Mouse (Mus musculus): Measurements from ENCODE around the gene Olfr1510.
"Not testable (repeated sequence)": the region's sequence is repeated elsewhere in the genome, so short reads cannot be mapped to it uniquely, and the experiment has no call there.

Olfr1510 gene

GRCm38 (mm10) chr14:52414273-52414672, at the start of gene Olfr1510:
Olfr1510 (minus strand) TSS chr14:52414373.
- no peak for DNase-seq (ENCODE audit: extremely low read depth, low read depth, low spot score)

- no peak for DNase-seq (ENCODE audit: extremely low read depth, low read depth, low spot score)
These were observed 47.8 kb upstream of the Olfr1510 start for GRCm38 (mm10) chr14:52461928-52462327.

- DNase-seq (ENCODE audit: extremely low read depth, low read depth, low spot score): no peak
These were observed 37.0 kb upstream of the Olfr1510 start for GRCm38 (mm10) chr14:52451138-52451537.

- DNase-seq (ENCODE audit: extremely low read depth, low read depth, low spot score): no peak
These were observed 28.5 kb upstream of the Olfr1510 start, which contains the start of gene Olfr1509 for GRCm38 (mm10) chr14:52442690-52443089. Olfr1509 (plus strand) TSS chr14:52442990.

- no peak for DNase-seq (ENCODE audit: extremely low read depth, low read depth, low spot score)
These were observed 13.5 kb upstream of the Olfr1510 start for GRCm38 (mm10) chr14:52427686-52428085.

- not testable (repeated sequence) for DNase-seq (ENCODE audit: extremely low read depth, low read depth, low spot score)
These were observed 3.8 kb downstream of the Olfr1510 start for GRCm38 (mm10) chr14:52410142-52410919.

- no peak for DNase-seq (ENCODE audit: extremely low read depth, low read depth, low spot score)
These were observed 16.9 kb downstream of the Olfr1510 start, which contains the start of gene Olfr1511 for GRCm38 (mm10) chr14:52397279-52397678. Olfr1511 (minus strand) TSS chr14:52397379.

GRCm38 (mm10) chr14:52390084-52390848, 23.9 kb downstream of the Olfr1510 start:
- not testable (repeated sequence) for DNase-seq (ENCODE audit: extremely low read depth, low read depth, low spot score)

GRCm38 (mm10) chr14:52379068-52379467, 35.1 kb downstream of the Olfr1510 start, which contains the start of gene Olfr1512:
Olfr1512 (minus strand) TSS chr14:52379168.
- DNase-seq (ENCODE audit: extremely low read depth, low read depth, low spot score): no peak

- DNase-seq (ENCODE audit: extremely low read depth, low read depth, low spot score): no peak
These were observed 45.4 kb downstream of the Olfr1510 start for GRCm38 (mm10) chr14:52368741-52369140.
